Mouse (Mus musculus): ENCODE measurements around the gene Ifitm10. TPM values are rescaled to one million over a fixed set of nuclear protein-coding genes. Genes with fewer than 3 reads are reported as not detected.
"Not testable (repeated sequence)": the region's sequence is repeated elsewhere in the genome, so short reads cannot be mapped to it uniquely, and the experiment has no call there.

The Ifitm10 gene
- total RNA-seq (2021): 1 to 10 TPM; 1.7 to 2.1 TPM
- long read RNA-seq, experiment 1: 0 reads
- long read RNA-seq, experiment 2, partial matches to known transcripts: 0 of 3 reads
- long read RNA-seq, experiment 2, other reads (novel, unspliced or antisense): 2 of 3 reads

DNA sequence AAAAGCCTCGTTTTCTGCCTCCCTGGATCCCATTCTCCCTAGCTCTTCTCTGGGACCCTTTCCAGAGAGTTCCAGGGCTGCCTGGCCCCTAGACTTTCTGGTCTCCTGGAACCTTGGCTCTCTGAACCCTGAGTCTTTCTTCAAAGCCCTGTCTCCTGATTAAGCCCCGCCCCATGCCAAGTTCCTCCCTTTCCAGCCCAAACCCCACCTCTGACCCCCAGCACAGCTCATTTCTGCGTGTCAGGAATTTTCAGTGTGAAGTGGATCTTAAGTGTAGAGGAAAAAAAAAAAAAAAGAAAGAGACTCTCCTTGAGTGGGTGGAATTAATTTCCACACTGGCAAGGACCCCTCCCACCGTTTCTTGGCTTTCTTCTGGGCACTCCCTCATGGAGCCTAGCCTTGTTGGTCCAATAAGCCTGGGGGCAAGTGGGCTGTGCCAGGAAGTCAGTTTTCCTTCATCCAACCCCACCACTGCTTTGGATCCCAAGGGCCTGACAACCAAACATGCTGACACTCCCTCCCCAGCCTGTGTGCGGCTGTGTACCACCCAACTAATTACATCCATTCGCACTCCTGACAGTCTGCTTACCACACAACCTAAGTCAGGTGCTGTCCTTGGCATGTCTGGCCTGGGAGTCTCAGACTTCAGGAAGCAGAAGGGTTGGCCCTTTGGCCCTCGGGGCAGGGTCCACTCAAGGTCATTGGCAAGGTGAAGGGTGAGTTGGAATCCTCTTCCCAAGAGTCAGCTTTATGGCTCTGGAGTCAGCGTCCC, at the start of gene Ifitm10:
Gene Ifitm10, minus strand, starts transcription at position 113 of the 772 bp plus-strand sequence.
- DNase-seq: no peak
- intact Hi-C loops (cut with DNase I): loop anchor here (5.0 kb wide), 1 partner anchor 58 kb away; the partner anchor contains the start of gene Syt8

- intact Hi-C loops (cut with DNase I): no loop called here
Observed at GRCm38 (mm10) chr7:142421826-142422225, 48.3 kb upstream of the Ifitm10 start.

DNA sequence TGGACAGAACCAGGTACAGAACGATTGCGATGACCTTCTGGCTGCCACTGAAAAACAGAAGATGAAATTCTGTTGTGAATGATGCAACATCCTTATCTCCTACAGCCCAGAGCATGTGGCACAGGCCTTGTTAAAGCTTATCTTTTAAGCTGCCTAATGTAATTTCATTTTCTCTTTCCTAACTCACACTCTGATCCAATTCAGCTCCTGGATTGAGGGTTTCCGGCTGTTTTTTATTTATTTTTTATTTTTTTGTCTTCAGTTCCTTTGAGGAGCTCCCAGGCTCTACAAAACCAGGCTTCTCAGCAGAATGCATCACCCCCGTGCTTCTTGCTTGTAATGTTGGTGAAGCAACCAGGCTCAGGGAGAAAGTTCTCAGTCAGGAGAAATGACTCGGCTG, 46.3 kb upstream of the Ifitm10 start:
- intact Hi-C loops (cut with DNase I): no loop called here
- DNase-seq: no peak

More at GRCm38 (mm10) chr7:142421826-142422225, 48.3 kb upstream of the Ifitm10 start:
- DNase-seq: no peak

GRCm38 (mm10) chr7:142418679-142419078, 45.1 kb upstream of the Ifitm10 start:
- intact Hi-C loops (cut with DNase I): no loop called here

GRCm38 (mm10) chr7:142418027-142418426, 44.5 kb upstream of the Ifitm10 start:
- no peak for DNase-seq
- intact Hi-C loops (cut with DNase I): no loop called here

More at GRCm38 (mm10) chr7:142418679-142419078, 45.1 kb upstream of the Ifitm10 start:
- DNase-seq: no peak

GRCm38 (mm10) chr7:142416225-142416624, 42.7 kb upstream of the Ifitm10 start:
- intact Hi-C loops (cut with DNase I): no loop called here
- DNase-seq: no peak

DNA sequence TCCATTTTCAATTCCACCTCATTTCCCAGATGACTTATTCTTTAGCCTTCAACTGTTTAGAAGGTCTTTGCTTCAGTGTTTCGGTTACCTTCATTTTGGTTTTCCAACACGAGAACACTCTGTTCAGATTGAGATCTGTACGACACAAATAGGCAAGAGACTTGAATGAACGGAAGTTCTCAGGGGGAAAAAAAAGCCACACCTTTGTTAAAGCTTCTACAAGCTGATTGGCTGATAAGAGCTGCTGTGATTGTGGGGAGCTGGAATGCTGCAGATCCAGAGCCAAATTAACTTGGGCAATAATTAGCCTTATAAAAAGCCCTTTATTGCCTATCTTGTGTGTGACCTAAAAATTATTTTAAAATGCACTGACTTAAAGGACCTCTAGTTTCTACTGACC, 41.8 kb upstream of the Ifitm10 start:
- intact Hi-C loops (cut with DNase I): no loop called here
- DNase-seq: no peak

GRCm38 (mm10) chr7:142413285-142413684, 39.7 kb upstream of the Ifitm10 start:
- intact Hi-C loops (cut with DNase I): no loop called here
- no peak for DNase-seq

DNA sequence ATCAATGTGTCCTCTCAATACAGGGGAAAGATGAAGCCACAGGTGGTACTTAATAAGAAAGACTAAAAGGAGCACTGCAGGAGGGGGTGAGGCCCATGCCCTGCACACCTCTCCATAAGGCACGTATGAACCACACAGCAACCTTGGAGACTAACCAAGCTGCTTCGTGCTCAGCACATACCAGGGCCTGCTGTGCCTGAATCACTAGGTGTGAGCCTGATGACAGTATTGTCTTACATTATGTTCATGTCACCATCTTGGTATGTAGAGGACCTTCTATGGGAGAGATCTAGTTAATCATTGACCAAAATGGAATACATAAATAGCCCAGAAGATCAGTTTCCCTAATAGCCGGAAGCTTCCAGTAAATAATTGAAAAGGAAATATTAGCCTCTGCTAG, 36.0 kb upstream of the Ifitm10 start:
- intact Hi-C loops (cut with DNase I): no loop called here
- no peak for DNase-seq

GRCm38 (mm10) chr7:142408686-142409085, 35.1 kb upstream of the Ifitm10 start:
- intact Hi-C loops (cut with DNase I): no loop called here
- no peak for DNase-seq

GRCm38 (mm10) chr7:142407935-142408334, 34.4 kb upstream of the Ifitm10 start:
- DNase-seq: no peak
- intact Hi-C loops (cut with DNase I): no loop called here

- DNase-seq; intact Hi-C loops (cut with DNase I): not testable (repeated sequence)
Observed at GRCm38 (mm10) chr7:142405134-142405533, 31.6 kb upstream of the Ifitm10 start.

DNA sequence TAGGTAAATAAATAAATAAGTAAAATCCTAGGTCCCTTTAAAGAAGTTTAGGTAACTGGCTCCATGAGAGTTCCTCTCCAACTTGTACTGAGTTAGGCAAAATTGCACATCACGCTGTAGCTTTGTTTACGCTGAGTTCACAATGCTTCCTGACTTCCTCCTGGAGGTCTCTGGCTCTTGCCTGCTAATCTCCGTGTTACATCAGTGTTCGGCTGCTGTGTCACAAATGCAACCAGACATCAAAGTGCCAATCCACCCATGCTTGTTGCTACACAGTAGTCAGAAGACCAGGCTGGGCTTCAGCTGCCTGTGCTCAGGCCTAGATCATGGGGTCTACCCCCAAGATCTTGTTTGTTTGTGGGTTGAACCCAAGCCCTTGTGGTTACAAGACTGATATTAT, 30.0 kb upstream of the Ifitm10 start:
- no peak for DNase-seq
- intact Hi-C loops (cut with DNase I): no loop called here

DNA sequence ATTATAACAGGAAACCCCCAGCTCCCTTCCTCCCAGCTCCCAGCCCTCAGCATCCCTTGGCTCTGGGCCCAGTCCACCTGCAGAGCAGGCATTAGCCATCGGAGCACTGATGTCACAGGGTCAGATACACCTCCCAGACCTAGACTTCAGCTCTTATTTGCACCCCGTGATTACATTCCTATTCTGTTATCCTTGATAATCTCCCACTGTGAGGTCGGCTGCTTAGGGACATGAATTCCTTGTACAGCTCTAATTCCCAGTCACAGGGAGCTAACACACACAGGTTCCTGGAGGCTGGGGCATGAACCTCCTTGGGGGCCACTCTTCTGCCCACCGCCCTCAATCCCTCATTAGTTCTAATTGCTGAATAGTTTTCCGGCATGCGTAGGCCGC, 27.2 kb upstream of the Ifitm10 start:
- DNase-seq: no peak
- intact Hi-C loops (cut with DNase I): no loop called here

- DNase-seq: no peak
- intact Hi-C loops (cut with DNase I): no loop called here
Observed at GRCm38 (mm10) chr7:142400112-142400749, 26.7 kb upstream of the Ifitm10 start.

DNA sequence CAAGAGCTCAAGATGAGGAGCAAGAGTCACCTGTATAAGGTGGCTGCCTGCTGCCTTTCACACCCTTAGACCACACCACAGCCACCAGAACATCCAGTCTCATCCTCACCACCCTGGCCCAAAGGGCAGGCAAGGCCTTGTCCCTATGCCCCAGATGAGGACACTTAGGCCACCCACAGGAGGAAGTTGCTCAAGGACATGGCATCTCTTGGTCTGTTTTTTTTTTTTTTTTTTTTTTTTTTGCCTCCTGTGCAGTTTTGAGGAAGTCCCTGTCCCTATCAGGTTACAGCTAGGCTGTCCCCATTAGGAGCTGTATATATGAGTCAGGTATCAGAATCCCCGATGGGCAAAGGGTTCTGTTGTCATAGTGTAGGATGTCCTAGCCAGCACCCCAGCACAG, 25.7 kb upstream of the Ifitm10 start:
- intact Hi-C loops (cut with DNase I): loop anchor here (10.0 kb wide), 1 partner anchor 334 kb away; the partner anchor contains the start of gene Mob2
- DNase-seq: no peak

DNA sequence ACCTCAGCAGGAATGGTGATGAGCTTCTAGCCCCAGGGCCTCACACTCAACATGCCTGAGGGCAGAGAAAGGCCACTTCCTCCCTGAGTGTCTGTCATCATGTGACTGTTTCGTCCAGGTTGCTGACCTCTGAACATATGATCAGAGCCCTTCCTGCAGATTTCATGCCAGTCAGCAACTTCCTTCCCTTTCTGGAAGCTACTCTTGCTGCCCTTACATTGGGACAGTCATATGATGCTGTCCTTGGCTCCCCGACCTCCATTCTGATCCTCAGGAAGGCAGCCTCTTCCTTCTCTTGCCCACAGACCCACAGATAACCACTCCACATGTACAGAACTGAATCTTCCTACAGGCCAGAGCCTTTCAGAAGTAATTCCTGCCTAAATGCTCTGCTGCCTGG, 24.5 kb upstream of the Ifitm10 start:
- no peak for DNase-seq
- intact Hi-C loops (cut with DNase I): loop anchor here (10.0 kb wide), 1 partner anchor 333 kb away; the partner anchor contains the start of gene Mob2

DNA sequence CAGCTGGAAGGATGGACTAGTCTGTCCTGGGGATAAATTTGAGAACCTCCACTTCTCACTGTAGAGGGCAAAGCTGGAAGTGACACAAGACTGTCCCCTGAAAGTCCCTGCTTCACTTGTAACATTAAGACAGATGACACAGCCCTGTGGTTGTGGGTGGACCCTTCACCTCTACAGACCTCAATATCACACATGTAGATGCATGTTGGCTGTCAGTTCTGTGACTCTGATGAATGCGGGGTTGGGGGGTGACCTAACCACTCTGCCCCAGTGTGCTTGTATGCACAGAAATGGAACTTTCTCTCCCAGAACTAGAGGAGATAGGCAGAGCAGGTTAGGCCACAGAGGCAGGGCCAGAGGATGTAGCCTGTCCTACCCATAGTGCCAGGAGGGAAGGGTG, 23.1 kb upstream of the Ifitm10 start:
- intact Hi-C loops (cut with DNase I): loop anchor here (10.0 kb wide), 1 partner anchor 332 kb away; the partner anchor contains the start of gene Mob2
- no peak for DNase-seq

- intact Hi-C loops (cut with DNase I): loop anchor here (10.0 kb wide), 1 partner anchor 331 kb away; the partner anchor contains the start of gene Mob2
- DNase-seq: no peak
Observed at GRCm38 (mm10) chr7:142395472-142395871, 21.9 kb upstream of the Ifitm10 start.

DNA sequence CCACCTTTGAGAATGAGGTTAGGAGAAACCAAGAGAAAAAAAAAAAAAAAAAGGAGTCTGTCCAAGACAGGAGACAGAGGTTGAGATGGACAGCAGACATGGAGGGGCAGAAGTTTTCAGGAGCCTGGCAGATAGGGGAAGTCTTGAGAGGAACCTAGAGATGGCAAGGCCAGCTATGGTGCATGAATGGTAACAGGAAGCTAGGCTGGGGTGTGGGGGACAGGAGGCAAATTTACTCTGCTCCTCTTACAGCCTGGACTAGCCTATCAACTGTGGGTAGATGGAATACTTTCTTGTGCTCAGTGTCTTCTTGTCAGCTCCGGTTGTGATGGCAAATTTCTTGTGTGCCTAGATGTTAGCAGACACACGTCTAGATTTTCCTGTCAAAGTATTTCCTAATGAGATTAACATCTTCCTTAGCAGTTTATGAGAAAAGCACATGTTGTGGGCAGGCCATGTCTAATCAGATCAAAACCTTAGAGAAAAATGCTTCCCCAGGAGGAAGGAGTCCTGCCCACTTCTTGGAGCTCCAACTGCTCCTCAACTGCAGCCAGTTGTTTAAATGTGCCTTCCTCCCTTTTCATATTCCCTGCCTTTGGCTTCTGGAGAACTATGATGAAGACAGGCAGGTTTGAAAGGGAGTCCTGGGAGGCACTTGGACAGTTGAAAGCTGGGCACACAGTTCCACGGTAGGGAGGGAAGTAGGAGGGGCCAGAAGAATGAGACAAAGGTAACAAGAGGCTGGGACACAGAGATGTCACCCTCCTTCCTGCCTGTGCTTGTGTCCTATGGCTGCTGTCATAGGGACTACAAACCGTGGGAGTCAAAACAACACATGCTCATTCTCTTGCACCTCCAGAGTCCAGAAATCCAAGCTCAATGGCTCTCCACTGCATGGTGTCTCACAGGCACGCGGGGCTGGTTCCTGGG, 21.0 kb upstream of the Ifitm10 start:
- intact Hi-C loops (cut with DNase I): loop anchor here (10.0 kb wide), 1 partner anchor 330 kb away; the partner anchor contains the start of gene Mob2

More for the DNA sequence above, 21.0 kb upstream of the Ifitm10 start:
- no peak for DNase-seq

All from heart, postnatal 14 days (tissue).